Mouse (Mus musculus) mesoderm, embryonic 11.5 days (tissue): ENCODE results near the gene Cd200.
"Not testable (repeated sequence)": the region's sequence is repeated elsewhere in the genome, so short reads cannot be mapped to it uniquely, and the experiment has no call there.

Experiments used
- DNase-seq: peaks from one replicate; pipeline ENCODE4 v3.0.0-alpha.2; 2012; ENCODE audit warnings: low read depth, low spot score

Gene Cd200

DNA sequence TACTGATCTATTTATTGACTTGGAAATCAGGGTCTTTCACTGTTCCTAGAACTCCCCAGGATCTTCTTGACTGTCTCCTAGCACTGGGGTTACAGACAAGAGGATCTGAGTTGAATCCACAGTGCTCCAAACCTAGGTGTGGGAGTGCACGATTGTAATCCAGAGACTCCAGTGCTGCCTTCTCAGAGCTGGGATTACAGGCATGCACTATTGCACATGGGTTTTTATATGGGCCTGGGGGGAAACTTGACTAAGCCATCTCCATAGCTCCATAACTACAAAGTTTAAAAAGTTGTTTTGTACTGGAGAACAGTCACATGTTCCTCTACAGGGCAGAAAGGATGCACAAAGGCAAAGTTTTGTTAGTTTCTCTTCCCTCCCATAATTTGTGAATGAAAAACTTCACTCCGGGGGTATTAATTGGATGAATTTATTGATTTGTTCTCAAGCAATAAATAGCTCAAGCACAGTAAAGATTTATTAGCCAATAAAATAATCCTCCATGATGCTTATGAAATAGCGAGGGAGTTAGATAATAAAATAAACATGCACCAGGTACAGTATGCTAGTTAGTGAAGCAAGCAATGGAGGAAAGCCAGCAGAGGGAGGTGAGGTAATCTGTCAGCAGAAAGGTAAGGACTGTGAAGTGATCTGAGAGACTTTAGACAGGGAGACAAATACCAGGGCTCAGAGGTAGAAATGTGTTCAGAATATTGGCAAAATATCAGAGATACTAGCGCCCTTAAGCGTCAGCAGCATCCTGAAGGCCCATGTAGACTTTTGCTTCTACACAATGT, 30.5 kb downstream of the Cd200 start:
- no peak for DNase-seq

DNA sequence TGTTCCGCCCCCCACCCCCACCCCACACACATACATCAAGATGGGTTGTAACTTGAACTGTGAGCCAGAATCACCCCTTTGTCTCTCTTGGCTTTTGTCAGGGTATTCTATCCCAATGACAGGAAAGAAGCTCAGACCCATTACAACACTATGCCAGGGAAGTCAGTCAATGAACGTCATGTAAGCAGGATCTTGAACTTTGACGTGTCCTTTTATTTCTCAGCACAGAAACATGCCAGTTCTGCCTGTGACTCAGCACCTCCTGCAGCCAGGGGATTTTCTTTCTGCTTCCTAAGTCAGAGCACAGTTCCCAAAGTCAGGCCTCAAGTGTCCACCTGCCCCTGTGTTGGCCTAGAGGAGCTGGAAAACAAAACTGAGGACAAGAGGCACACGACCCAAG, 31.5 kb downstream of the Cd200 start:
- DNase-seq = peak; percentile 19

DNA sequence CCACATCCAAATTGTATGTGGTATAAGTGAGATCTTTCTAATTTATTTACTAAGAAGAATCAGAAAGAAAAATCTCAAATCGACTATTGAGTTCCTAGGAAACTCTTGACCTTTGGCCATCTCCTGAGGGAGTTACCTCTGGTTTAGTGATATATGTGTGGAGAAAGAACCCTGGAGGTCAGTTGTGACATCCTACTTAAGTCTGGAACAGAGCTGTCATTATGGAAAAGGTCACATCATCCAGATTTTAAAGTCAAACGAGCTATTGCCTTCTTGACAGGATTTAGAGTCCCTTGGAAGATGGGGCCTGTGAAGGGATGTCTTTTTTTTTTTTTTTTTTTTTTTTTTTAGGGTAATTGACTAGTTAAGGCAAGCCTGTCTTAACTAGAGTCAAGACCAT, 32.0 kb downstream of the Cd200 start:
- DNase-seq = no peak

DNA sequence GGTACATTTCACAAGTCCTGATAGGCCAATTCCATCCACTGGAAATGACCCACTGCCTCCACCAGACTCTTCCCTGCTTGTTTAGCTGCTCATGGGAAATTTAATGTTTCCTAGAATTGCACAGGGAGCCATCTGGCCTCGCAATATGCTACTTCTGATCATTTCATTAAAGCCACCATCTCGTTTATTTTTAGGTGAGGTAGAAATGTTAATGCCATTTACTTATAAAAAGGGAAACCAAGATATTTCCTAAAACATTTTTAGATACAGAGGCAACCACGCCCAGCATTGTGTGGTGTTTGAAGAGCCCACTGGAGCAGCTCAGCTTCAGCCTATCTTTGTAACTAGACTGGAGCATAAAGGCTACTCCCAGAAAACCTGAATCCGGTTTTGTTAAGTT, 32.6 kb downstream of the Cd200 start:
- DNase-seq = no peak

DNA sequence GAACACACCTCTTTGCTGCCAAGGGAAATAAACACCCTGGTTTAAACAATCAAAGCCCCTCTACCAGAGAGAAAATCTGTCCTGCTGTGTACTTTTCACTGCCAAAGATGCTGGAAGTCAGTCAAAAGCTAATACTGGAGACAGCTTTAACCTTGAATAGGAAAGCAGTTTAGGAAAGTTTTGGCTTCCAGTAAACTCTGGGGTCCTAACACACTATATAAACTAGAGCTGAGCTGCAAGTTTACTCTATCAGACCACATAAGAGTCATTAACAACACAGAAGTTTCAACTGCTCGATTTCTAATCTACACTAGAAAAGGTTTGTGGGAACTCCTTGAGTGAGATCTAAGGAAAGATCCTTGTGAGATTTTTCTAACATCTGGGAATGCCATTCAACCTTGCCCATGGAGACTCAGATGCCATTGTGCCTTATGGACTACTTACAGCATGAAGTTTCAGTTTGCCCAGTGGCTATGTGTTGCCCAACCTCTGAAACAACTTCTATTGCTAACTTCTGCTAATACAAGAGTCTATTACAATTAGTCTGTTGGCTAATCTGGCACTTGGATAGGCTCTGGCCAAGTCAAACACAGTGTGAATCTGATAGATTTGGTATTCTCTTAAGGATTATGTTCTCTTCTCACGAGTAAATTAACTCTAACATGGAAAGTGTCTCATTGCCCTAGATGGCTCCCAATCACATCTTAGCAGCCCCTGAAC, 33.2 kb downstream of the Cd200 start:
- DNase-seq = no peak

DNA sequence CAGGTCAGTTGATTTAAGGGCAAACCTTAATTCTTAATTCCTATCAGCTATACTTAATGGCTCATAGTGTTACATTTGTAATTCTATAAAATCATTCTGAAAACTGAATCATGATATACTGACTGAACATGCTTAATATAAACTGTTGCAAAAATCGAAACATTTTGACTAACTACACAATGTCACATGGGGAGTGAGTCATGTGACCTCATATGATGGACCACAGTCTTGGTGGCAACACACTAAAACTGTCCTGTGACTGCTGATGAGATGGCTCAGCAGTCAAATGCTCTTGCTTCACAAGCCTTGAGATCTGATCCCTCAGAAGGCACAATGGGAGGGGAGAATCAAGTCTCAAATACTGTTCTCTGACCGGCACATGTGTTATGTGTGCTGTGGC, 34.8 kb downstream of the Cd200 start:
- no peak for DNase-seq

DNA sequence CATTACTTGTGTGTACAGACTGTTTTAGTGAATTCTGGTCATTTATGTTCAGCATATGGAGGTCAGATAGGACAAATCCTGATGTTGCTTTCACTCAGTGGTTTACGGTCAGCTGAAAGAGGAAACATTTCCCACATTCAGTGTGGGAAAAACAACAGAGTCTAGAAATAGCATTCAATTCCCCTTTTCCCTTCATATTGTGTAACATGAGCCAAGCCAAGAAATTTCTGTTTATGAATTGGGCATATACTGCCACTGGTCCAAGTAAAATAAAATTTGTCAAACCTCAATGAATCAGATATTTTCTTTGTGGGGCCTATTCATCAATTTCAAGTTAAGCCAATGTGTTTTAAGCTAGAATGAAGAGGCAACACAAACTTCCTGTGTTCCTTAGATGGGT, 37.8 kb downstream of the Cd200 start:
- DNase-seq = no peak

DNA sequence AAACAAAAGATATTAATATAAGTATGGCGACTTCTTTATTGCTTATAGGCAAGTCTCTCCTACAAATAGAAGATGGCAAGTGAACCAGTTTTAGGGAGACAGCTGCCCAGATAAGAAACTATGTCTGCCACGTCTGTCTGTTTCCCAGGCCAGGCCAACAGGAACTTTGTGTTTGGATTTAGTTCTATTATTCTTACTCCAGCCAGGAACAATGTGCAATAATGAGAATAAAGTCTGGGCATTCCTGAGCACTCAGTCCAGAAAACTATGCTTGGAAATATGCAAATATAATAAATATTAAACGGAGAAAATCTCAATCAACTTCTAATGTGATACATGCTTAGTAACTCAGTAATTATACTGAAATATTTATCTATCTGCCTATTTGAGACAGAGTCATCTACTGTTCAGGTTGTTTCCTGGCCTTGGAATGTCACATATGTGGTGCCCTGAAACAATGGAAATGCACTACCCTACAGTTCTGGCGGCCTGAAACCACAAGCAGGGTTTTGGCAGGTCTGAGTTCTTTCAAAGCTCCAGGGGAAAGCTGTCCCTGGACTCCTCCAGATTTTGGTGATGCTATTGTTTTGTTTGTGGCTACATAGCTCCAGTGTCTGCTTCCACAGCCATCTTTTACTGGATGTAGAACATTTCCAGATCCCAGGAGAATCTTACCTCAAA, 39.4 kb downstream of the Cd200 start:
- no peak for DNase-seq

DNA sequence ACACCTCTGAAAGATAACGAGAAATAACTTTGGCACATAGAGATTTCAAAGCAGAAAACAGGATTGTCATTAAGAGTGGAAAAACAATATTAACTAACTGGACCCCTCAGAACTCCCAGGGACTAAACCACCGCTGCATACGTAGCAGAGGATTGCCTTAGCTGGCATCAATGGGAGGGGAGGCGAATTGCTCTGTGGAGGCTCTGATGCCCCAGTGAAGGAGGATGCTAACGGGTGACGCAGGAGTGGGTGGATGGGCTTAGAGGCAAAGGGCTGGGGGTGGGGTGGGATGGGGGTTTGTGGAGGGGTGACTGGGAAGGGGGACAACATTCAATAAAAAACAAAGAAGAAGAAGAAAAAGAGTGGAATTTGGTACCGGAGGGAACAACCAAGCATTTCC, 42.7 kb downstream of the Cd200 start:
- no peak for DNase-seq

DNA sequence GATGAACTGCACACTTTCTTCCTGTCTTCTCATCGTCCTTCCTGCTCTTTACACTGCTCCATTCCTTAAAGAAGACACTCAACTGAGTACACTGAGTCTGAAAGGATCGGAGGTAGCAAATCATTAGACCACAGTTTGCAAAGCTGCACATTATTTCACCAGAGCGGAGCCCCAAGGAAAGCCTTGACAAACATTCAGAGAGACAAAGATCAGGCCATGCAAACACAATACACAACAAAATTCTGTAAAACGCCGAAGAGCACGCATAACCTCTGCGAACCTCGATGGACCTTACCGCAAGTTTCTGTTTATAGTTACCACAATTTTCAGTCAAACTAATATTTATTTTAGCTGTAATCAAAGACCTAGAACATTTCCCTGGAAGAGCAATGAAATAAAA, 43.5 kb downstream of the Cd200 start:
- no peak for DNase-seq

DNA sequence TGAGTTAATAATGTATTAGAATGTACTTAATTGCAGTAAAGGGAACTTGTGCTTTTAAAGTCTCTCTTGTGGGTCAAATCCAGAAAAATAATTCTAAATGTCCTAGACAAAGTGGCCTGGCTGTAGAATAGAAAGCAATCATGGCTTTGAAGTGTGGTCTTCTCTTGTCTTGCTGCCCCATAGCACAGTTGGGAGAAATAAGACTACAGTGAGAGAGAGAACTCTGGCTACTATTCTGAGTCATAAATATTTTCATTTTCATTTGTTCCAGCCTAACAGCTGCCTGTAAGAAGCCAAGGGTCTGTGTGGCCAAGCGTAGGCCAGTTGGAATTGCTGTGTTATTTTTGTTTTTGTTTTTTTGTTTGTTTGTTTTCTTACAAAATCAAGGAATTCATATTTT, 44.2 kb downstream of the Cd200 start:
- no peak for DNase-seq

DNA sequence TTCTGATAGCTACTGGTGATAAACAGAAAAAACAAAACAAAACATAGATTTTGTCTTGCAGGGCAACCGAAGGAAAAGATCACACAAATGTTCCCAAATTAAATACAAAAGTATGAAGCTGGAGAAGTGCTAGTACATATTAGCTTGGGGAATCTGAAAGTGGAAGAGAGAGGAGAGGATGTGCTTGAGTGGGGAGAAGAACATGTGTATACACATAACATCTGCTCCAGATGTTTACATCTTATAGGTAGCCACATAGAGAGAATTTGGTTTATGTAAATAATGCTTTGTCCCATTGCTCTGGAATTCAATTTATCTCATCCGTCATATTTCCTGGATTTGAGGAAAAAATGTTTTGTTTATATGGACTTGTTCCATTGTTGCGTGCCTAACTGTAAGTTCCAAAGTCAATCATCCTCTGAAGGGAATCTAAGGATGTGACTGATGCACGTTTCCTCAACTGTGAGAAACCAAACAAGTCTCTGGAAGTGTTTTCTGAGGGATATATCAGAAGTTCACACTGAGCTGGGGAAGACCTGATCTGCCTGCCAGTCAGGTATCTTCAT, 45.3 kb downstream of the Cd200 start:
- DNase-seq = no peak

DNA sequence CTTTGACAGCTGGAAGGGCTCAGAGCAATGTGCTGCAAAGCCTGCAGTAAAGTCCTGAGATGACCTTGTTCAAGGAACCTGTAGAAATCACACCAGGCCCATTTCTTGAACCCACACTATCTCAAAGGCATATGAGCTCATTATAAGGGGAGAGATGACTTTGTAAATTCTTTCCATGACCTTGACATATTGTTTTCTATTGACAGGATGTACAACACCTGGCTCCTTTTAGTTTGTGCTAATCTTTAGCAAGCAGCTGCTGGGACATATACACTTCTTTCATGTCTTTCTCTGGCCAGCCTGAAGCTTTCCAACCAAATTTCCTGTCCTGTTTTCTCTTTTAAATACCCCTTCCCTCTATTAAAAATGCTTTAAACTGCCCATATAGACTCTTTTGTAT, 47.4 kb downstream of the Cd200 start:
- no peak for DNase-seq

DNA sequence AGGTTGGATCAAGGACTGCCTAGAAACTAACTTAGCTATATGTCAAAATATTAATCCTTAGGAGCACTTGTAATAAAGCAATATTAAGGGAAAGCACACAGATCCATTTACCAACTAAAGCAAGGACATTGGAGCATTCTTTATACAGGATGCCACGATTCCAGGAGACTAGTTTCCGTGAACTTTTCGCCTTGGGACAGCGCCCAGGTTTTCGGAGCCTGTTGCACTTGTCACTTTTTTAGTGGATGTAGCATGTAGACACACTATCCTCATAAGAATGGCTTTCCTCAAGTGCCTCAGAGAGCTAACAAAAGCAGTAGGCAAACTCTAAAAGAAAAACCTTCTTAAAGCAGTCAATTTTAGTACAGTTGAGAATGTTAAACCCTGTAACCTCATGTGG, 50.4 kb downstream of the Cd200 start:
- not testable (repeated sequence) for DNase-seq

DNA sequence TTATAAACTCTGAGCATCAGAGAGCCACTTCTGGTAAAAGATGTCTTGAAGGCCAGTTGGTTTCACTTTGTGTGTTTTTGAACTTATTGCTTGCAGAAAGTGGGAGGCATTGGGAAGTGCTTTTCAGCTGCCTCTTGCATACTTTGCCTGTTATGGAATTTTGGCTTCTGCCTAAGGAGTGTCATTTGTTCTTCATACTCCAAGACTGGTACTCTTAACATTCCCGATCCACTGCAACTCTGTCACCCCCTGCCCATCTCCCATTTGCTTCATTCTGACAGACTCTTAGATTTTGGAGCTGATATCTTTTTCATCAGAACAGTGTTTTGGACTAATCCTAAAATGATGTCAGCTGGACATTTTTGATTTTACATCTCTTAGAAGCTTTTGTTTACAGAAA, 51.7 kb downstream of the Cd200 start:
- DNase-seq = no peak

DNA sequence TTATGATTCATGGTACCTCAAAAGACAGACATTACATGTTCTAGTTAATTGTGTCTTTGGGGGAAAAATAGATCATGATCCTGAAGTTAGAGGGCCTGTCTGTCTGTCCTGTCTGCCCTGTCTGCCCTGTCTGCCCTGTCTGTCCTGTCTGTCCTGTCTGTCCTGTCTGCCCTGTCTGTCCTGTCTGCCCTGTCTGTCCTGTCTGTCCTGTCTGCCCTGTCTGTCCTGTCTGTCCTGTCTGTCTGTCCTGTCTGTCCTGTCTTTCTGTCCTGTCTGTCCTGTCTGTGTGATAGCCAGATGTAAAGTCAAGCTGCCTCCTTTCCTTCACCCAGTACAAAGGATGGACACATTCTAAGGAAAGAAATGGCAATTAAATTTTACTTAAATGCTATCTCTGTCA, 56.0 kb downstream of the Cd200 start:
- peak; percentile 61 for DNase-seq

DNA sequence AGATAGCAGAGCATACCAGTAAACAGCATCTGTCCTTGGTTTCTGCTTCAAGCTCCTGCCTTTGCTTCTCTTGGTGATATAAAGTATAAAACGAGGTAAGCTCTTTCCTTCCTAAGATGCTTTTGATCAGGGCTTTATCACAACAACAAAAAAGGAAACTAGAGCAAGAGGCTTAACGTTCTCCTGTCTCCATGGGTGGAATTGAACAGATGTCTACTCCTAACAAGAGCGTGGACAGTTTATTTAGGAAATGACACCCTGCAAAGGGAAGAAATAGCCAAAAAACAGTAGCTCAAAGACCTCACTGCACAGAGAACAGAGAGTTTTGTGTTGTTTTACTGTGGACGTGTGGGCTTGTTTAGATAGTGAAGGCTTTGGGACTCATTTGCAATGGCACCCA, 58.1 kb downstream of the Cd200 start:
- no peak for DNase-seq

DNA sequence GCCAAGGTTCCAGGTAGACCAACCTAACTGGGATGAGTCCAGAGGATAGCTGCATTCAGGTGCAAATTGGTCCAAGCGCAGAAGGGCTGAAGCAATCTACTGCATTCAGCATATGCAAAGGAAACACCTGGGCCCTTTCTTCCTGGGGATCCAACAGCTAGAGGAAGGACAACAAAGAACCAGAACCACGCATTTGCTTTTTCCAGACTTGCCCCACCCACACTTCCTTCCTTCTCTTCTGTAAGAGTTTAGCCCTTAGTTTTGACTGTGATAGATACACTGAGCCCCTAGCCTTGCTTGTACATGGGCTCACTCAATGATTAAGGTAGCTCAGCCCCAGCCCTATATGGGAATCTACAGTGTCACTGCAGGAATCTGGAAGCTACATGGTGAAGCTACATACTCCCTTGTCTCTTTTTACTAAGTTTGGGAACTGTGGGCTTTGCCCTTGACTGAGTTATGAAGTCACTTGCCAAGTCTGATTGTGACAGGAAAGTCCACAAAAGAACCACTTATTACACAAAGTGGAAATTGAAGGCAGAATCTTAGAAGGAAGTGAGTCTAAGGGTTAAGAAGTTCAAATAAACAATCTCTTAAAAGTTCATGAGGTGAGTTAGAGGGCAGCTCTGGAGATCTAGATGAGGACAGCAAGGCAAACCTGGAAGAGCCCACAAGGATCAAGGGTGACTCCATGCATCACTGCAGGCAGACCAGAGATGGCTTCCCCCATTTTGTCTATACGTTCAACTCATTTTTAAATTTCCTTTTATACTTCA, 59.1 kb downstream of the Cd200 start:
- DNase-seq = no peak

DNA sequence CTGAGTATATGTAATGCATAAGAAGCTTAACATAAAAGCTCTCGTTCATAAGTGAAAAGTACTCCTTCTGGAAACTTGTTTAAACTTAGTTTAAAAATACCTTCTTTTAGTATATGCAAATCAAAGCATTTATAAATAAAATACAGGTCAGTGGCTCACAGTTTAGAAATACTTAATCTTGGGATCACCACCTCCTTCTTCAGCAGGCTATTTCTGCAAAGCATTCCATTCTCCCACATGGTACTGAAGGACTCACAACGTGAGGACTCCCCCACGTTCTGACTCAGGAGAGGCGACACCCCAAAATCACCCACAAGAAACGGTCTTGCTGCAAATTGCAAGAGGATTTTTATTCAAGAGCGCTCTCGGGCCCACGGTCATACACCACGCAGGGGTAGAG, 60.6 kb downstream of the Cd200 start:
- not testable (repeated sequence) for DNase-seq

DNA sequence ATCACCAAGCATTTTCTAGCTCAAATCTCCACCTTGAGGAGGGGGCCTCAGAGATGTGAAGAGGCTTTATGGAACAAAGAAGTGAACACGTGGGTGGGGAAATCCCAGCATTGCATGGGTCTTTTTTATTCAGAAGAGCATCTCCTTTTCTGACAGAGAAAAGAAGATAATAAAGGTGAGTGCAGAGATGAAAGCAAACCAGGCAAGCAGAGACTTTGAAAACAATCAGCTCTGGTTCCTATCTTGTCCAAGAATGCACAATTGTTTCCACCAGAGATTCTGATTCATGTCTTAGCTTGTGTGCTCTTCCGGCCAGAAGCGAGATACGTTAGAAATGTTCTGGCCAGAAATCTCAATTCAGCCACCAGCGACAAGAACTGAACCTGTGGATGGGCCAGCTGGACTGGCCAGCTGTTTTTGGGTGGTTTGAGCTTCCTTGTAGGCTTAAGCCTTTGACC, 61.9 kb downstream of the Cd200 start:
- DNase-seq = no peak

DNA sequence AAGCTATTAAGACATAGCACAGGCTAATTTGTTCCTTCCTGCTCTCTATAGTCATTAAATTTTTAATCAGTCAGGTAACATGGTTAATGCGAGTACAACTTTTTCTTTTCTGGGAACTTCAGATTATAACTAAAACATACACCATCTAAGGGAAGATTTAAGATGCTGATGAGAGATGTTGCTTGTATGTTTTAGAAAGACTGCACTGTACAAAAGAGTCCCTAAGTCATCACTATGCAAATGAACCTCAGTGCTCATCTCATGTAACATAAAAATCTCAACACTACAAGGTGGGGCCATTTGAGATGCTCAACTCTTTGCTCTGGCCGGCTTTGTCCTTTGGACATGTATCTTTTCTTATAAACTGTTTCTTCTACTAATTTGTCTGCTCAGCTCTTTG, 62.5 kb downstream of the Cd200 start:
- DNase-seq = no peak

DNA sequence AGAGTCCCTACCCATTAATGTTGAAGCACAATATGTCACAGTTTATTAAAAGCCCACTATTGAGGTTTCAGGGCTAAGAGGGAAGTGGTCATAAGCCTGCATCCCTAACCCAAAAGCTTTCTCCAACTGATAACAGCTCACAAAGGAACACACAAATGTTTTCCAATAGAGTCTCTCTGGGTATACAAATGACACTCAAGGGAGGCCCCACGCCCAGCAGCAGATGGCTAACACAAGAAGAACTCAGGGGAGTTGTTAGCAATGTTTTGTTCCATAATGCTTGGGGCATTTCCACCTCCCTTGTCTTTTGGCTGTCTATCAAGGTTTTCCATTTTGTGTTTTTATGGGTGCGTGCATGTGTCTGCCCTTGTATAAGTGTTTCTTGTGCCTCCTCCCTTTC, 64.0 kb downstream of the Cd200 start:
- no peak for DNase-seq
